Mouse (Mus musculus) T-helper 17 cell (primary cell): ENCODE measurements at regions not wholly inside any gene's neighbourhood (a gene's known extent, or its start where the extent isn't known, plus 50 kb on each side); places are given as distances from the start of the nearest gene placed in this dataset.

Experiments used
- in situ Hi-C, 2 experiments: fragments of 300-600 bp; cut with MboI, MseI; formaldehyde crosslinking; loops; 1 replicate in 1 of 2; 2 replicates in 1 of 2; pipeline ENCODE4 v1.15.1; 2025; ENCODE audit warnings: high pct_unique_total_duplicates in 2 of 2

- in situ Hi-C loops = no loop called here
Observed at GRCm38 (mm10) chrX:99220674-99221455, 84.9 kb downstream of the Efnb1 start.

GRCm38 (mm10) chrX:99218213-99218612, 82.3 kb downstream of the Efnb1 start:
- in situ Hi-C loops = no loop called here

GRCm38 (mm10) chrX:99216633-99217459, 80.9 kb downstream of the Efnb1 start:
- in situ Hi-C loops = no loop called here

- in situ Hi-C loops = no loop called here
Observed at GRCm38 (mm10) chrX:99215931-99216330, 80.0 kb downstream of the Efnb1 start.

GRCm38 (mm10) chrX:99215111-99215510, 79.2 kb downstream of the Efnb1 start:
- in situ Hi-C loops = no loop called here

GRCm38 (mm10) chrX:99213565-99214153, 77.7 kb downstream of the Efnb1 start:
- in situ Hi-C loops = no loop called here

- in situ Hi-C loops = no loop called here
Observed at GRCm38 (mm10) chrX:99204077-99204476, 68.1 kb downstream of the Efnb1 start.

- in situ Hi-C loops = no loop called here
Observed at GRCm38 (mm10) chrX:99201081-99201480, 65.2 kb downstream of the Efnb1 start.

GRCm38 (mm10) chrX:99199669-99200068, 63.7 kb downstream of the Efnb1 start:
- in situ Hi-C loops = no loop called here

- in situ Hi-C loops = no loop called here
Observed at GRCm38 (mm10) chrX:99198961-99199631, 63.2 kb downstream of the Efnb1 start.
